Mouse (Mus musculus): ENCODE results near the gene St6galnac5.

The St6galnac5 gene

GRCm38 (mm10) chr3:152949233-152949777 lies 32.7 kb downstream of the St6galnac5 start:
- DNase-seq: no peak

DNA sequence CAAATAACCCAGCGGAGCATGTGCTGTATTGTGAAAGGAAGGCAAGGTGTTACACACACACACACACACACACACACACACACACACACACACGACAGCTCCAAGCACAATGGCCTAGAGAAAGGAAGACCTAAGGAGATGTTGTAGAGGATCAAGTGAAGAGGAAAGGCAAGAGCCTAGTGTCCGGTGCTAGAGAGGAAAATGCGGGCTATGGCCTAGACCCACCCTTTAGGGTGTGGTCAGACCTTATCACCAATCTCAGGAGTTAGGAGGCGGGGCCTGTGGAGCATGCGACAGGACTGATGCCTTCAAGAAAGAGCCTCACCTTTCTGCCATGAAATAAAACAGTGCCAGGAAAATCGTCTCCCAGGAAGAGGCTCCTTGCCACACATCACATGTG lies 33.5 kb downstream of the St6galnac5 start:
- no peak for DNase-seq

DNA sequence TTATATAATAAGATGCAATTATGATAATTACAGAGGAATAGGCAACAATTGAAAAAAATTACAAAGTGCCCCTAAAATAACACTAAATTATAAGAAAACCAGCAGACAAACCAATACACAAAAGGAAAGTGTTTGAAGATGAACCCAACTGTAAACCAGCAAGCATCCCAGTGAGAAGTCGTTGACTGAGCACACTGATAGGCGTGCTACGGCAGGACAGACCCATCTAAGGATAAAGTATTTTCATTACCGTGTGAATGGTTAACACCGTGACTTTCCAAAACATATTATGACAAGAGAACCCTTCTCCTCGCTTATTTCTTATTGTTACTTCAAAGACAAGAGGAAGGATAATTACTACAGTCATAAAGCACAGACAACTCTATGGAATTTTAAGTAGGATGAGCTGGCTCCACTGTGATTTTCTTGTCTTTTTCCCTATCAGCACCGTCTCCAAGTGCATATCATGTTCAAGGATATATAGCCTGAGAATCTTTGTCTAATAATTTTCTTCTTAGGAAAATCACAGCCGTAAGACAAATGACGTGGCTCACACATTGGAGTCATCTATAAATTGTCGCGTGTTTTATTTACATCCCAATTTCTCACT lies 34.9 kb downstream of the St6galnac5 start:
- no peak for DNase-seq

DNA sequence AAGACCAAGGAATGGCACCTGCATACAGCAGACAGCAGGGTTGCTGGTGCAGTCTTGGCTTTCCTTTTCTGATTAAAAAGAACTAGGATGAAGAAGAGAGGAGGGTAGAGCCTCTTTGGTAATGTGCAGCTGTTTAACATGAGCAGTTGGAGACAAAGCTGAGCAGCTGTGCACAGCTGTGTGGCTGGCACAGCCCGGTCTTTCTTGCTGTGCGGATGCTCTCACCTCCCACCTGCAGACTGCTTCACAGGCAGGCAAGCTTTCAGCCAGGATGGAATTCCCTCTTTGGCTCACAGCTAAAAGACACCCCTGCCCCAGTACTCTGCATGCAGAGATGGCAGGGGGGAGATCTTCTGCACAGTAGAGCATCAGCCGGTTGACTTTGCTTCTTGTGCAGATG lies 37.3 kb downstream of the St6galnac5 start:
- DNase-seq: no peak

- no peak for DNase-seq
Observed at GRCm38 (mm10) chr3:152942985-152943384, 39.1 kb downstream of the St6galnac5 start.

DNA sequence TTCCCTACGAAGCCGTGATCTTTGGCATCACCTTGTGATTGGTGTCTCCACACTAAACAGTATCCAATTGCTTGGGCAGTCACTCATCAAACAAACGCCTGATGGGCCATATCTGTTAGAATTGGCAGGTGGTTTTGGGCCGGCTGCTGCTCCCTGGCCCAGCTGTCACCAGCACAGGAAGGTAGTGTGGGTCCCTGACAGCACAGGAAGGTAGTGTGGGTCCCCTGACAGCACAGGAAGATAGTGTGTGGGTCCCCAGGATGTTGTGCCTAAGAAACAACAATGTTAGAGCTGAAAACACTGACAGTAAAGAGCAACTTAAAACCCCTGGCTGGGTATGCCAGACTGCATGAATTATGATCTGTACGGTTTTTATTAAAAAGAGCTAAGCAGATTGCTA lies 40.4 kb downstream of the St6galnac5 start:
- no peak for DNase-seq

DNA sequence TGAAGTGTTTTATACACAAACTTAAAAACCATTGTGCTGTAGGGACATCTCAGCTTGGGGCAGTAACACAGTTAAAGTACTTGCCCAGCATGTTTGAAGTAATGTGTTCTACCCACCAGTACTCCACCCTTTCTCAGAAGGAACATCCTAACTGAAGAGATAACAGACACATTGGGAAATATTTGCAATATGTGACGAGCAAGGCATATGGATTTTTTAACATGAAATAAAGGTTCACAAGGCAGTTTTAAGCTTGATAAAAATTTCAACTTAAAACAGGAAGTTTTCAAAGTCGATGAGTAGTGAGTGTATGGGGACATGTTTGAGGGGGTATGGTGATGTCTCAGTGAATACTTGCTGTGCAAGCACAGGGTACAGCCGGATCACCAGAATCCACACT lies 45.7 kb downstream of the St6galnac5 start:
- no peak for DNase-seq

GRCm38 (mm10) chr3:152933737-152934136 lies 48.3 kb downstream of the St6galnac5 start:
- no peak for DNase-seq

DNA sequence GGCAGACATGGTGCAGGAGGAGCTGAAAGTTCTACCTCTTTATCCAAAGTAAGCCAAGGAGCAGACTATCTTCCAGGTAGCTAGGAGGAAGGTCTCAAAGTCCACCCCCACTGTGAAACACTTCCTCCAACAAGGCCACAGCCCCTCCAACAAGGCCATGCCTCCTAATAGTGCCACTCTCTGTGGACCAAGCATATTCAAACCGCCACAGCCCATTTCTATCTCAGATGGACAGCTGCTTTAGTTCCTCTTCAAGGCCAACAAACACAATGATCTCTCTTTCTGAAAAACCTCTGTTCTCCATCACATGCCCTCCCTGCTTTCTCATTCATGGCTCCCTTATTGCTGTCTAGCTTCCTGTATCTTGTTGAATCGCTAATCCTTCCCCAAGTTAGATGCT lies 49.5 kb downstream of the St6galnac5 start:
- DNase-seq: no peak

DNA sequence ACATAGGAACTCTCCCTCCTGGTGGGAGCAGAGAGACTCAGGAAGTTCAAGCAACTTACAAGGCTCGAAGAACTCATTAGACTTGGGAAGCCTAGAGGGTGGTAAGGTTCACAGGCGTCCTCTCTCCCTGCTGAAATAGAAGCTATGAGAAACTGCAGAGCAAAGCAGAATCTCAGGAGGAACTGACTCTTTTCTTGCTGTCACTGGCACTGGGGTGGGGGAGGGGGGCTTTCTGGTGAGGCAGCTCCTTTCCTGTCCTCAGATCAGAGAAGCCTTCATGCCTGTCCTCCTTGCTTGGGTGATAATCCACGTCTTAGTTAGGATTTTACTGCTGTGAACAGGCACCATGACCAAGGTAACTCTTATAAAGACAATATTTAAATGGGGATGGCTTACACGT lies 50.0 kb downstream of the St6galnac5 start:
- DNase-seq: no peak

- no peak for DNase-seq
Observed at GRCm38 (mm10) chr3:152931354-152931753, 50.7 kb downstream of the St6galnac5 start.

GRCm38 (mm10) chr3:152929788-152930281 lies 52.2 kb downstream of the St6galnac5 start:
- DNase-seq: peak; percentile 4

DNA sequence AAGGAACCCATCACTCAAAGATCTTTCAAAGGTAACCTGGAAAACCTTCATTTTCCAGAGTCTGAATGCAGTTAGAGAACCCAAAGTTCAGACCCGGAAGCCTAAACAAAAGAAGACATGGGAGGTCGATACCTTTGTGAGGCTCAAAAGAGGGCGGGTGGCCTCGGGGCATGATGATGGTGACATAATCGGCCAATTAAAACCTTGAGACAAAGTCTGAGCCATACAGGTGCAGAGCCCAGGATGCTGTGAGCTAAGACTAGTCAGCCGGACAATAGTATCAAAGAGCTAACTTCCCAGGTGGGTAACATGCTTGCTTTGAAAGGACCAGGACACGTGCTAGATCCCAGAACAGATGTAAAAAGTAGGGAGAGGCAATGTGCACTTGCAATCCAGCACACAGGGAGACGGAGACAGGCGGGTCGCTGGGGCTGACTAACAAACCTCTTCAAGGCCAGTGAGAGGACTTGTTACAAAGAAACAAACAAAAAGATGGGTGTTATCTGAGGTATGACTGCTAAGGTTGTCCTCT lies 52.7 kb downstream of the St6galnac5 start:
- DNase-seq: no peak

GRCm38 (mm10) chr3:152928287-152928975 lies 53.6 kb downstream of the St6galnac5 start:
- no peak for DNase-seq

- DNase-seq: no peak
Observed at GRCm38 (mm10) chr3:152926166-152926565, 55.9 kb downstream of the St6galnac5 start.

GRCm38 (mm10) chr3:152925364-152925763 lies 56.7 kb downstream of the St6galnac5 start:
- DNase-seq: no peak

GRCm38 (mm10) chr3:152923530-152923929 lies 58.5 kb downstream of the St6galnac5 start:
- no peak for DNase-seq

GRCm38 (mm10) chr3:152920365-152920764 lies 61.7 kb downstream of the St6galnac5 start:
- DNase-seq: no peak

- DNase-seq: no peak
Observed at GRCm38 (mm10) chr3:152919101-152919500, 62.9 kb downstream of the St6galnac5 start.

DNA sequence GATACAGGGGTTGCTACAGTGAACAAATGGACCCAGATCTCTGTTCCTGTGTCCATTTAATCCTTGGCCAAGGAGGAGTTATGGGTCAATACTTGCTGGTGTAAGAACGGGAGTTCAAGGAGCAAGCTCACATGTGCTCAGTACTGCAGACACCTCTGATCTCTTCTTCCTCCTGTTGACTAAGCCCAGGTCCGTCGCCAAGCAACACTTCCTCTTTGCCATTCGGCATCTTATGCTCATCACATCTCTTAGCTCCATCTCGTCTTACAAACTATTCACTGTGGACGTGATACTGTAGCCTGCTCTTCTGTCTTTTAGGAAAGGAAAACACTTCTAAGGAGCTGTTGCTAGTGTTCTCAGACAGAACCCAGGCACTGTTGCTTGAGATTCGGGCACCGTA lies 64.5 kb downstream of the St6galnac5 start:
- DNase-seq: no peak

DNA sequence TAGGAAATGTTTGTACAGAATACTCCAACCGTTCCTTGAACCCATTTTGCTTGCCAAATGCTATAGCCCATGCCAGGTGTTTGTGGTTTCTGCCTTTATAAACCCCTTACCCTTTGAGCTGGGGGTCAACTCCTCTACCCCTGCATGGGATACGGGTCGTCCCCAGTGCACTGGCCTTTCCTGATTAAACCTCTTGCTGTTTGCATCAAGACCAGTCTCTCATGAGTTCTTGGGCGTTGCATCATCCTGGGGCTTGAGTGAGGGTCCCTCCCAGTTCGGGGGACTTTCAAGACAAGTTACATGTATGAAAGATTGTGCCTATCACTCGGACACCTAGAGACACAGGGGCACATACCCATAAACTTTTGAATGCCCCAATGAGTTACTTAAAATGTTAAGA lies 67.7 kb downstream of the St6galnac5 start:
- DNase-seq: no peak

- no peak for DNase-seq
Observed at GRCm38 (mm10) chr3:152913625-152914024, 68.4 kb downstream of the St6galnac5 start.

DNA sequence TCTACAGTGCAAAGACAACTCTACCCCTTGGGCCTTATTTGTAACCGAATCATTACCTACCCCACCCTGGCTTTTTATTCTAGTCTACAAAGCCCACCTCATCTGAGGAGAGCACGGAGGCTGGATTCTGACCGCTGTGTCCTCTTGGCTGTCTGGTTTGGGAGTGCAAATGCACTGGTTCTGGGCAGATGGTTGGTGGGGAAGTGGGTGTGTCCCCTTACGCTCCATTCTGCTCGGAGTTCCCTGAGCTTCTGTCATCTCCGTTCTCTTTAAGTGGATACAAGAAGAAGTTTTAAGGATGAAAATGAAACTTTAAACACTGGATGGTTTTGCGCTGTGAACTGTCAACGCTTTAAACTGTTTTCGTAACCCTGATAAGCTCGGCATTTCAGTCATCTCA lies 68.9 kb downstream of the St6galnac5 start:
- DNase-seq: no peak
